Mouse (Mus musculus) CH12.LX (cell line): ENCODE measurements around the gene Slc13a2. TPM values are rescaled to one million over a fixed set of nuclear protein-coding genes. Genes with fewer than 3 reads are reported as not detected.

ENCODE experiments used
- DNase-seq: peaks from one replicate; pipeline ENCODE4 v3.0.0-alpha.2; 2013; ENCODE audit errors: extremely low read depth
- H3K27ac ChIP-seq: 2 replicates; pipeline ENCODE4 v1.5.1; 2012; ENCODE audit warnings: low read depth, mild to moderate bottlenecking, control low read depth, moderate library complexity; ENCODE audit not compliant: insufficient read depth
- H3K27me3 ChIP-seq: replicated peaks from 2 replicates; pipeline ENCODE3; 2012; ENCODE audit warnings: inconsistent platforms
- H3K36me3 ChIP-seq, 2 experiments: replicated peaks in 1 of 2; 2 replicates each; pipeline versions ENCODE3 to v1.6.1; 2012; ENCODE audit warnings: inconsistent platforms in 1 of 2, low read length in 1 of 2, mild to moderate bottlenecking in 1 of 2, mixed read lengths in 1 of 2, moderate library complexity in 1 of 2; ENCODE audit not compliant: control insufficient read depth in 1 of 2, insufficient read depth in 1 of 2
- H3K4me1 ChIP-seq, 2 experiments: 2 replicates each; pipeline ENCODE4 v1.6.1; 2012; ENCODE audit warnings: inconsistent platforms in 1 of 2, moderate library complexity in 1 of 2; ENCODE audit not compliant: insufficient read depth in 2 of 2, control insufficient read depth in 1 of 2
- H3K4me2 ChIP-seq: 2 replicates; pipeline ENCODE4 v1.6.1; 2012; ENCODE audit warnings: low read depth, mild to moderate bottlenecking, control low read depth; ENCODE audit not compliant: poor library complexity, insufficient read depth, severe bottlenecking
- H3K4me3 ChIP-seq, 3 experiments: fragments of 150-350 bp in 1 of 3; sonication (generic) in 1 of 3; replicated peaks in 1 of 3; 2 replicates each; pipeline versions ENCODE3 to v1.5.1; 2011 to 2012; ENCODE audit warnings: low read depth in 2 of 3, low read length in 2 of 3, mild to moderate bottlenecking in 2 of 3, moderate library complexity in 2 of 3, control low read depth in 1 of 3, improper control_type of control experiment in 1 of 3, inconsistent platforms in 1 of 3, mixed read lengths in 1 of 3; ENCODE audit not compliant: poor library complexity in 1 of 3
- H3K79me2 ChIP-seq: replicated peaks from 2 replicates; pipeline ENCODE4 v1.6.1; 2012; ENCODE audit warnings: mild to moderate bottlenecking, moderate library complexity; ENCODE audit not compliant: control insufficient read depth, poor library complexity, insufficient read depth, severe bottlenecking; ENCODE audit errors: extremely low read depth
- H3K9ac ChIP-seq: 2 replicates; pipeline ENCODE4 v1.6.1; 2012; ENCODE audit warnings: low read depth, mild to moderate bottlenecking, control low read depth, moderate library complexity; ENCODE audit not compliant: insufficient read depth
- H3K9me3 ChIP-seq: replicated peaks from 2 replicates; pipeline ENCODE3; 2012; ENCODE audit warnings: low read length, inconsistent platforms, mixed read lengths
- BHLHE40 ChIP-seq: IDR thresholded peaks from 2 replicates; pipeline ENCODE4 v1.6.1; 2011; ENCODE audit warnings: mild to moderate bottlenecking, low read depth, low read length, improper control_type of control experiment
- CHD1 ChIP-seq: IDR thresholded peaks from 2 replicates; pipeline ENCODE4 v1.6.1; 2012; ENCODE audit warnings: low read depth, low read length, improper control_type of control experiment, inconsistent platforms
- CHD2 ChIP-seq: IDR thresholded peaks from 2 replicates; pipeline ENCODE4 v1.6.1; 2011; ENCODE audit warnings: low read length, improper control_type of control experiment
- E2F4 ChIP-seq: IDR thresholded peaks from 2 replicates; pipeline ENCODE4 v1.6.1; 2011; ENCODE audit warnings: low read depth, low read length, improper control_type of control experiment; ENCODE audit not compliant: insufficient replicate concordance
- EP300 ChIP-seq: IDR thresholded peaks from 2 replicates; pipeline ENCODE4 v1.6.1; 2011; ENCODE audit warnings: low read length, improper control_type of control experiment
- ETS1 ChIP-seq: conservative IDR thresholded peaks from 2 replicates; pipeline ENCODE4 v1.6.1; 2012; ENCODE audit warnings: low read depth, mild to moderate bottlenecking, inconsistent platforms, low read length, improper control_type of control experiment, moderate library complexity
- GABPA ChIP-seq: IDR thresholded peaks from 2 replicates; pipeline ENCODE4 v1.6.1; 2012; ENCODE audit warnings: low read depth, low read length, improper control_type of control experiment, inconsistent platforms; ENCODE audit not compliant: insufficient replicate concordance
- HCFC1 ChIP-seq: IDR thresholded peaks from 2 replicates; pipeline ENCODE4 v1.6.1; 2012; ENCODE audit warnings: low read depth, mild to moderate bottlenecking, inconsistent platforms, low read length, improper control_type of control experiment
- IRF4 ChIP-seq: IDR thresholded peaks from 2 replicates; pipeline ENCODE4 v1.6.1; 2014; ENCODE audit warnings: low read depth, mild to moderate bottlenecking, inconsistent platforms, low read length, improper control_type of control experiment
- JUND ChIP-seq: conservative IDR thresholded peaks from 2 replicates; pipeline ENCODE4 v1.6.1; 2011; ENCODE audit warnings: low read depth, low read length, improper control_type of control experiment
- MAFK ChIP-seq: IDR thresholded peaks from 2 replicates; pipeline ENCODE4 v1.6.1; 2011; ENCODE audit warnings: low read length, improper control_type of control experiment; ENCODE audit not compliant: insufficient replicate concordance
- MEF2A ChIP-seq: IDR thresholded peaks from 2 replicates; pipeline ENCODE4 v1.6.1; 2014; ENCODE audit warnings: low read depth, mild to moderate bottlenecking, inconsistent platforms, low read length, improper control_type of control experiment, borderline replicate concordance
- NELFE ChIP-seq: IDR thresholded peaks from 2 replicates; pipeline ENCODE4 v1.6.1; 2011; ENCODE audit warnings: low read depth, low read length, improper control_type of control experiment
- POLR2AphosphoS2 ChIP-seq: IDR thresholded peaks from 2 replicates; pipeline ENCODE4 v1.6.1; 2011; ENCODE audit warnings: low read depth, low read length, improper control_type of control experiment
- RAD21 ChIP-seq: IDR thresholded peaks from 2 replicates; pipeline ENCODE4 v1.6.1; 2011; ENCODE audit warnings: low read depth, mild to moderate bottlenecking, low read length, improper control_type of control experiment, moderate library complexity
- RCOR1 ChIP-seq: conservative IDR thresholded peaks from 2 replicates; pipeline ENCODE4 v1.6.1; 2012; ENCODE audit warnings: low read depth, mild to moderate bottlenecking, inconsistent platforms, low read length, improper control_type of control experiment
- SIN3A ChIP-seq: IDR thresholded peaks from 2 replicates; pipeline ENCODE4 v1.6.1; 2012; ENCODE audit warnings: low read length, improper control_type of control experiment, inconsistent platforms
- TBP ChIP-seq: conservative IDR thresholded peaks from 2 replicates; pipeline ENCODE4 v1.6.1; 2011; ENCODE audit warnings: low read depth, low read length, improper control_type of control experiment
- UBTF ChIP-seq: IDR thresholded peaks from 2 replicates; pipeline ENCODE4 v1.6.1; 2012; ENCODE audit warnings: low read depth, mild to moderate bottlenecking, inconsistent platforms, low read length, improper control_type of control experiment, moderate library complexity
- USF2 ChIP-seq: conservative IDR thresholded peaks from 2 replicates; pipeline ENCODE4 v1.6.1; 2011; ENCODE audit warnings: low read depth, low read length, improper control_type of control experiment
- ZKSCAN1 ChIP-seq: IDR thresholded peaks from 2 replicates; pipeline ENCODE4 v1.6.1; 2012; ENCODE audit warnings: low read depth, inconsistent platforms, low read length, improper control_type of control experiment, borderline replicate concordance
- ZMIZ1 ChIP-seq: IDR thresholded peaks from 2 replicates; pipeline ENCODE4 v1.6.1; 2012; ENCODE audit warnings: low read depth, mild to moderate bottlenecking, inconsistent platforms, low read length, improper control_type of control experiment
- dilution Hi-C: fragments of 300-500 bp; cut with MboI; formaldehyde crosslinking; loops from 2 replicates; pipeline ENCODE4 v1.14.3; 2020; ENCODE audit warnings: low sequenced_read_pairs; ENCODE audit not compliant: extremely low pct_unique_long_range_greater_than_20kb, extremely low pct_ligation_motif_present
- in situ Hi-C: fragments of 300-500 bp; cut with MboI; formaldehyde crosslinking; loops from 3 replicates; pipeline ENCODE4 v1.14.3; 2019; ENCODE audit warnings: low sequenced_read_pairs, low pct_ligation_motif_present, low pct_unique_long_range_greater_than_20kb, mixed read lengths
- polyA plus RNA-seq: library from polyadenylated mRNA; unstranded; fragments of >175 nt; gene quantifications from 2 replicates; pipeline ENCODE4 v1.2.1, GENCODE M21; 2012; ENCODE audit warnings: low read depth; ENCODE audit not compliant: insufficient read length
- total RNA-seq, 2 experiments: library from RNA; depleted of rRNA; stranded (reverse); fragments of 300-350 nt in 1 of 2; fragments of >200 nt in 1 of 2; gene quantifications; 2 replicates each; pipeline ENCODE4 v1.2.3; 2012 to 2014

The Slc13a2 gene
- total and polyA plus RNA-seq, 3 experiments = not detected

DNA sequence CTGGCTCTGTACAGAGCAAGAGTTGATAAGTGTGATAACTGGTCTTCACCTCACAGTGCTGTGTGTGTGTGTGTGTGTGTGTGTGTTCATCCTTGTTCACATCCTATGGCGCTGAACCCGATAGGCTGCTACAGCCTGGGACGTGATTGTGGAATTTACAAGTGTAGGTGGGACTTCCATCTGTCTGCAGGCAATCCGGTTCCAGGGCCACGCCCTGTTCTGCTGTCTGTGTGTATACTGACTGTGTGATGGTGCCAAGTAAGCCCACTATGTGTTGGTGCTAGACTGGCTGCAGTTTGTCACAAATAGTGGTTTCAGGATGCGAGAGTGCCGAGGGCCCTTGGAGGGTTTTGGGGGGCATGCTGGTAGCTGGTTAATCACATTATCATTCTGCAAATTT is 39.7 kb downstream of the Slc13a2 start:
- Histone ChIP-seq H3K27ac (no peak overlapping the region), H3K27me3 (peaks cover 30% of the 10 kb centered on the region), H3K4me1 (peaks cover 2 to 22% of the 10 kb centered on the region in 2 experiments; a peak in 3 of 4 replicates), H3K4me3 (no peak overlapping the region), H3K9ac (no peak overlapping the region), H3K4me2 (no peak overlapping the region), H3K36me3 (no peaks in the 10 kb centered on the region), H3K79me2 (no peaks in the 10 kb centered on the region), H3K9me3 (no peaks in the 10 kb centered on the region)
- in situ Hi-C loops (no loop called here), dilution Hi-C loops (no loop called here)
- DNase-seq = no peak
- TF ChIP-seq BHLHE40 (no peak), GABPA (no peak), CHD1 (no peak), ETS1 (no peak), RCOR1 (no peak), TBP (no peak), CHD2 (no peak), USF2 (no peak), IRF4 (no peak), NELFE (no peak)

GRCm38 (mm10) chr11:78380996-78381395 is 41.0 kb downstream of the Slc13a2 start:
- Histone ChIP-seq H3K9me3 (no peaks in the 10 kb centered on the region), H3K4me1 (peaks cover 4 to 25% of the 10 kb centered on the region in 2 experiments), H3K27me3 (peaks cover 30% of the 10 kb centered on the region), H3K4me3 (no peak overlapping the region), H3K36me3 (no peaks in the 10 kb centered on the region), H3K79me2 (no peaks in the 10 kb centered on the region)
- no peak for DNase-seq
- in situ Hi-C loops = no loop called here
- TF ChIP-seq RAD21 = no peak
- no peak for TF ChIP-seq JUND
- TF ChIP-seq UBTF = no peak
- TF ChIP-seq ZKSCAN1 = no peak
- TF ChIP-seq, all 38 proteins: peak for 0
- no peak overlapping the region for H3K27ac ChIP-seq
- no peak overlapping the region for H3K4me2 ChIP-seq
- no peak overlapping the region for H3K9ac ChIP-seq
- dilution Hi-C loops = no loop called here

DNA sequence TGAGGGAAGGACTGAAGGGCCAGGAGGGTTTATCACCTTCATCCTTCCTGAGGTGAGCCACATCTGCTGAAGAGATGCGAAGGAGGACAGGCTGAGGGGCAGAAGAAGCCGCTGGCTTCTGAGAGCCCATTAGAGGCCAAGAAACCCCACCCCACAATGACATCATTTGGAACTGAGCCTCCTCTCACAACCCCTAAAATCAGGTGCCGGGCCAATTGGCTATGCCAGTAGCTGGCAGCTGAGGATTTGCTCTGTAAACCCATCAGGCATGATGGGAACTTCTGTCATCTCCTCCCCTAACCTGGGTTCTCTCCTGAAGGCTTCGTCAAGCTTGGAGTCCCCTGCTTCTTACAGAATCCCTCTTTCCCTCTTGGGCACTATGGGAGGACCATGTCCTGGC is 41.7 kb downstream of the Slc13a2 start:
- in situ Hi-C loops (no loop called here), dilution Hi-C loops (no loop called here)
- Histone ChIP-seq H3K9me3 (no peaks in the 10 kb centered on the region), H3K9ac (no peak overlapping the region), H3K4me2 (no peak overlapping the region), H3K36me3 (no peaks in the 10 kb centered on the region), H3K4me1 (peaks cover 4 to 29% of the 10 kb centered on the region in 2 experiments), H3K27me3 (peaks cover 30% of the 10 kb centered on the region), H3K79me2 (no peaks in the 10 kb centered on the region), H3K27ac (no peak overlapping the region), H3K4me3 (no peak overlapping the region)
- TF ChIP-seq POLR2AphosphoS2 = no peak
- no peak for TF ChIP-seq ETS1
- no peak for TF ChIP-seq RCOR1
- TF ChIP-seq SIN3A = no peak
- TF ChIP-seq E2F4 = no peak
- no peak for TF ChIP-seq MEF2A
- TF ChIP-seq TBP = no peak
- TF ChIP-seq UBTF = no peak
- TF ChIP-seq HCFC1 = no peak
- no peak for TF ChIP-seq USF2
- no peak for TF ChIP-seq EP300
- TF ChIP-seq MAFK = no peak
- no peak for TF ChIP-seq BHLHE40
- no peak for TF ChIP-seq CHD1
- no peak for TF ChIP-seq ZMIZ1
- DNase-seq = no peak
